Mouse (Mus musculus) lung, adult 2 months (tissue): Measurements from ENCODE around the gene Pitx1.

Source experiments
- CTCF ChIP-seq: fragments of 200-500 bp; IDR thresholded peaks from 2 replicates; pipeline ENCODE4 v1.5.1; 2011; ENCODE audit warnings: mild to moderate bottlenecking, low read length, control low read depth; ENCODE audit not compliant: insufficient read depth
- POLR2A ChIP-seq: fragments of 200-500 bp; IDR thresholded peaks from 2 replicates; pipeline ENCODE4 v1.6.1; 2011; ENCODE audit warnings: low read depth, mild to moderate bottlenecking, control low read depth, low read length, borderline replicate concordance; ENCODE audit errors: extremely low read depth

DNA sequence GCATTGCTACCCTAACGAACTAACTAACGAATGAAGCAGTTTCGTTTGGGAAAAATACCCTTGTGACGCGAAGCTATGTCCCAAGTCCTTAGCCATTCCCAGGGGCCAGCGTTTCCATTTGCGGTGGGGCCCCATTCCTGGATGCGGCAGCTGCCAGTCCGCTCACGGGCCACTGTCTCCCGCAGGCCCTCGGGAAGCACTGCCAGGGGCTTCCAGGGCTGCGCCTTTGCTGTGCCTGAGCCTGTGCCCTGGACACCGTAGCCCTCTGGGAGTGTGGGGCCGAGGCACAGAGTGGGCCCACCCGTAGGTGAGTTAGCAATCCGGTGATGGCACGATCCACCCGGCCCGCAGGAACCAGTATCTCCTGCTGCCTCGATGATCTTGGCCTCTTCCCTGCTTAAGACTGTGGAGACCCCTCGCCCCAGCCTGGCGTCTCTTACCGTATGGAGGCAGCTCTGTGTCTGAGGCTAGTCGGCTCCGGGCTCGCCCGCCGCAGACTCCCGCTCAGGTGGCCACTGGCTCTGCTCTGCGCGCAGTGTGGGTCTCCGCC is 369 bp downstream of the Pitx1 start:
- no peak for TF ChIP-seq POLR2A
- no peak for TF ChIP-seq CTCF
